Mouse (Mus musculus): ENCODE data around the gene Zmat5.

- TF ChIP-seq CTCF (IDR thresholded peaks at IDR 0.05; ENCODE audit: extremely low read depth, insufficient read depth, insufficient read length, insufficient replicate concordance), result no peak
- no peak for TF ChIP-seq POLR2A (IDR thresholded peaks at IDR 0.05; ENCODE audit: low read depth, low read length)
These were observed 41.5 kb downstream of the Zmat5 start for GRCm38 (mm10) chr11:4745969-4746368.
